Comparison of ENCODE assay signal across 24 mouse cellular contexts in the genomic region with DNA sequence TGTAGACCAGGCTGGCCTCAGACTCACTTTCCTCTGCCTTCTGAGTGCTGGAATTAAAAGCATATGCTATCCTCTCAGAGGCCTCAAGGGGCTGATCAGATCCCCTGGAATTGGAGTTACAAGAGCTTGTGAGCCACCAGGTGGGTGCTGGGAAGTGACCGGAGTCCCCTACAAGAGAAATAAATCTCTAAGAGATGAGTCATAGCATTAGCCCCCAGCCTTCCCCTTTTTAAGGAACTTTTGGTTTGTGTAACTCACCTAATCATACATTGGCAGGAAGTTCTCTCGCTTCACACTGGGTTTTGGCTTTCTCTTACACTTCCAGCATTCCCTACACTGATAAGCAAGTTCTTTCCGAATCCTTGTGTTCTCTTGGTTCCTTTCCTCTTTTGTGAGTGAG. TPM values are rescaled to one million over a fixed set of nuclear protein-coding genes. Genes with fewer than 3 reads are reported as not detected.
DNase-seq lines count a peak whose midpoint lies in the region; ATAC-seq and TF ChIP-seq lines count a peak whose summit lies in the region.
"Had no signal": no experiment of that assay in that cellular context is flagged by ENCODE, and none has a peak within 500 bp of the region (broad histone marks: within the 10 kb centered on the region; RNA-seq: fewer than 3 reads in every experiment).

No protein-coding gene starts in this region.

- no peaks in the 10 kb centered on the region for H3K79me2 ChIP-seq in MEL (ENCODE audit: control insufficient read depth, insufficient read depth, low read length, poor library complexity)

- H3K4me3 ChIP-seq in heart, embryonic 14.5 days (ENCODE audit: control insufficient read depth in 1 of 2, insufficient read depth in 1 of 2, low read depth in 1 of 2, low read length in 2 of 2): no peak overlapping the region
- H3K4me3 ChIP-seq in MEL (ENCODE audit: control insufficient read depth in 1 of 2, insufficient read depth in 1 of 2, low read depth in 2 of 2, low read length in 2 of 2): no peak overlapping the region
- no peak overlapping the region for H3K4me3 ChIP-seq in heart, postnatal 0 days (ENCODE audit: low read depth, low read length)
- H3K4me3 ChIP-seq: embryonic facial prominence, embryonic 10.5 days; hindbrain, embryonic 15.5 days; limb, embryonic 15.5 days; midbrain, embryonic 12.5 days had no signal

- ATAC-seq in heart, embryonic 14.5 days (ENCODE audit: insufficient number of reproducible peaks, insufficient read depth, low FRiP score, low read depth): no peak
- ATAC-seq in heart, postnatal 0 days (ENCODE audit: insufficient read depth, low read depth): no peak
- ATAC-seq: forebrain, embryonic 16.5 days had no signal

- peaks cover 100% of the 10 kb centered on the region for H3K36me3 ChIP-seq in heart, embryonic 14.5 days (ENCODE audit: control insufficient read depth, insufficient read depth, low read length)
- no peaks in the 10 kb centered on the region; a peak in 1 of 4 replicates for H3K36me3 ChIP-seq in MEL (ENCODE audit: control insufficient read depth in 1 of 2, insufficient read depth in 2 of 2, low read length in 2 of 2)
- H3K36me3 ChIP-seq in heart, postnatal 0 days (replicated peaks; ENCODE audit: control insufficient read depth, insufficient read depth, low read length): peaks cover 92% of the 10 kb centered on the region
- H3K36me3 ChIP-seq: embryonic facial prominence, embryonic 10.5 days had no signal

- TF ChIP-seq RAD21 in MEL (IDR thresholded peaks at IDR 0.05; ENCODE audit: low read depth, low read length): no peak

- WGBS in heart, embryonic 14.5 days: 33% methylated on average over 3 of the region's 3 CpGs
- 34% methylated on average over 3 of the region's 3 CpGs for WGBS in heart, postnatal 0 days

- peaks cover 8 to 29% of the 10 kb centered on the region in 2 experiments; a peak in 3 of 4 replicates for H3K4me1 ChIP-seq in heart, embryonic 14.5 days (ENCODE audit: control insufficient read depth in 2 of 2, insufficient read depth in 2 of 2, low read length in 2 of 2)
- no peaks in the 10 kb centered on the region for H3K4me1 ChIP-seq in MEL (ENCODE audit: control insufficient read depth in 1 of 2, insufficient read depth in 2 of 2, low read length in 2 of 2)
- H3K4me1 ChIP-seq in heart, postnatal 0 days (ENCODE audit: control insufficient read depth, insufficient read depth): 0 out of 2 replicates have a peak, but pooled peaks cover 2% of the 10 kb centered on the region
- H3K4me1 ChIP-seq: embryonic facial prominence, embryonic 10.5 days; hindbrain, embryonic 15.5 days; midbrain, embryonic 12.5 days had no signal

- no peak overlapping the region for H3K9ac ChIP-seq in heart, embryonic 14.5 days (ENCODE audit: low read length)
- no peak overlapping the region for H3K9ac ChIP-seq in MEL (ENCODE audit: control insufficient read depth, low read depth, low read length, poor library complexity, severe bottlenecking)
- H3K9ac ChIP-seq in heart, postnatal 0 days (replicated peaks; ENCODE audit: low read depth, low read length): no peak overlapping the region
- H3K9ac ChIP-seq: hindbrain, embryonic 15.5 days; limb, embryonic 15.5 days; liver, embryonic 14.5 days; midbrain, embryonic 12.5 days had no signal

- no peaks in the 10 kb centered on the region for H3K9me3 ChIP-seq in heart, embryonic 14.5 days (ENCODE audit: control insufficient read depth, low read length)
- no peaks in the 10 kb centered on the region for H3K9me3 ChIP-seq in MEL (replicated peaks; ENCODE audit: insufficient read depth, low read length)
- H3K9me3 ChIP-seq in heart, postnatal 0 days (replicated peaks; ENCODE audit: control insufficient read depth, low read length): no peaks in the 10 kb centered on the region
- H3K9me3 ChIP-seq: embryonic facial prominence, embryonic 10.5 days; hindbrain, embryonic 15.5 days; limb, embryonic 15.5 days; midbrain, embryonic 12.5 days had no signal

- TF ChIP-seq POLR2A in MEL (IDR thresholded peaks at IDR 0.05; ENCODE audit: control insufficient read depth in 1 of 2, insufficient read depth in 1 of 2, low read depth in 1 of 2, low read length in 2 of 2, poor library complexity in 1 of 2): no peak

- peak overlapping the region; percentile 31 to 53 for H3K27ac ChIP-seq in heart, embryonic 14.5 days (replicated peaks in 1 of 2; ENCODE audit: control insufficient read depth in 1 of 2, insufficient read depth in 1 of 2, low read depth in 2 of 2, low read length in 2 of 2)
- H3K27ac ChIP-seq in MEL (ENCODE audit: control insufficient read depth, low read depth, low read length): no peak overlapping the region
- H3K27ac ChIP-seq in heart, postnatal 0 days (ENCODE audit: low read depth): peak overlapping the region; percentile 46; the same call in 1 of the 2 replicates
- H3K27ac ChIP-seq: embryonic facial prominence, embryonic 10.5 days; hindbrain, embryonic 15.5 days; kidney, postnatal 0 days; limb, embryonic 15.5 days; liver, embryonic 14.5 days; midbrain, embryonic 12.5 days had no signal

- H3K27me3 ChIP-seq in heart, embryonic 14.5 days (ENCODE audit: control insufficient read depth, insufficient read depth, low read length): no peaks in the 10 kb centered on the region
- H3K27me3 ChIP-seq in MEL (ENCODE audit: control insufficient read depth in 1 of 2, insufficient read depth in 2 of 2, low read length in 2 of 2): no peaks in the 10 kb centered on the region
- H3K27me3 ChIP-seq in heart, postnatal 0 days (ENCODE audit: control insufficient read depth, insufficient read depth, low read length): no peaks in the 10 kb centered on the region
- H3K27me3 ChIP-seq: hindbrain, embryonic 15.5 days; limb, embryonic 15.5 days; midbrain, embryonic 12.5 days had no signal

- TF ChIP-seq CTCF in MEL (IDR thresholded peaks at IDR 0.05 in 2 of 3, conservative IDR thresholded peaks at IDR 0.05 in 1 of 3; ENCODE audit: control insufficient read depth in 1 of 3, insufficient read depth in 1 of 3, low read depth in 2 of 3, low read length in 3 of 3, poor library complexity in 1 of 3, severe bottlenecking in 1 of 3): no peak
- TF ChIP-seq CTCF in heart, postnatal 0 days (IDR thresholded peaks at IDR 0.05; ENCODE audit: low read depth): no peak

- peak in 1 of 2 experiments; percentile 29; a peak in 1 of 4 replicates for TF ChIP-seq EP300 in MEL (IDR thresholded peaks at IDR 0.05; ENCODE audit: low read depth in 1 of 2, low read length in 2 of 2)
- no peak for TF ChIP-seq EP300 in heart, postnatal 0 days (IDR thresholded peaks at IDR 0.05; ENCODE audit: low read depth)

- DNase-seq in heart, adult 18-20 months: no peak
- DNase-seq in A20 (ENCODE audit: low read depth, low spot score) (peak; percentile 31), MEL (ENCODE audit: low read depth, low spot score) (peak; percentile 41)
- no peak for DNase-seq in heart, postnatal 0 days (ENCODE audit: low spot score)
- no peak for DNase-seq in Muller cell, postnatal 12 days (ENCODE audit: inconsistent ontology term)
- no peak for DNase-seq in right cerebral cortex, postnatal 36 days (ENCODE audit: low spot score in 2 of 2)
- no peak for DNase-seq in cerebellum, postnatal 25 days
- DNase-seq: adrenal gland, postnatal 10 days; cerebellum, adult 8-10 months; gastrocnemius, postnatal 10 days; kidney, adult 2 months; layer of hippocampus, adult 9-11 months; retina, postnatal 1 day; right cerebral cortex, postnatal 25 days; thymus, postnatal 25 days had no signal

- H3K4me2 ChIP-seq in heart, embryonic 14.5 days (ENCODE audit: low read length): no peak overlapping the region
- no peak overlapping the region for H3K4me2 ChIP-seq in heart, postnatal 0 days (ENCODE audit: low read depth, low read length)
- H3K4me2 ChIP-seq: hindbrain, embryonic 15.5 days; limb, embryonic 15.5 days; midbrain, embryonic 12.5 days had no signal

TF ChIP-seq in MEL, 35 proteins besides CTCF, POLR2A, EP300 and RAD21:
- TF ChIP-seq MAX (IDR thresholded peaks at IDR 0.05; ENCODE audit: low read length) (no peak), MEF2A (IDR thresholded peaks at IDR 0.05; ENCODE audit: extremely low read depth, insufficient replicate concordance, low read depth, low read length, poor library complexity, severe bottlenecking) (no peak), USF2 (IDR thresholded peaks at IDR 0.05; ENCODE audit: borderline replicate concordance in 1 of 2, insufficient read depth in 1 of 2, low read depth in 1 of 2, low read length in 2 of 2) (no peak), ETS1 (IDR thresholded peaks at IDR 0.05; ENCODE audit: low read depth, low read length) (no peak), GATA1 (IDR thresholded peaks at IDR 0.05; ENCODE audit: low read depth, low read length) (peak; percentile 28; the same call in 1 of the 2 replicates)

RNA-seq across cellular contexts. Expression of gene Mybpc3, which starts 14.1 kb away (rescaled TPM):
- polyA plus RNA-seq in heart, embryonic 14.5 days (2014; fragmentation: Nextera tagmentation; extraction: Ambion mirVana): 789 and 806 TPM in 2 replicates
- total RNA-seq in heart, adult 18-20 months (2021): 1,000 to 10,000 TPM; 1,572 to 1,905 TPM
- total RNA-seq in MEL (2012; rRNA removed): 0.19 and 0.29 TPM in 2 replicates
- under 1 TPM in 1 of 2 experiments, not detected in 1; 0.50 TPM for polyA plus RNA-seq in MEL (2012; ENCODE audit: insufficient read depth in 1 of 2, insufficient read length in 2 of 2, low read depth in 1 of 2, low replicate concordance in 2 of 2, missing spikeins in 1 of 2)
- 2,256 and 2,313 TPM in 2 replicates for total RNA-seq in heart, postnatal 0 days (2014; rRNA removed; ENCODE audit: low replicate concordance)
- 1,065 and 1,207 TPM in 2 replicates for polyA plus RNA-seq in heart, postnatal 0 days (2015; fragmentation: Nextera tagmentation; extraction: Ambion mirVana)
- polyA plus RNA-seq: forebrain, embryonic 16.5 days; hindbrain, embryonic 15.5 days; intestine, embryonic 14.5 days had no signal

RNA-seq across cellular contexts. Expression of gene Spi1, which starts 49.8 kb away (rescaled TPM):
- polyA plus RNA-seq in heart, embryonic 14.5 days (2014; fragmentation: Nextera tagmentation; extraction: Ambion mirVana): 4.8 and 5.1 TPM in 2 replicates
- 1 to 10 TPM; 4.0 to 5.0 TPM for total RNA-seq in heart, adult 18-20 months (2021)
- 108 and 129 TPM in 2 replicates for total RNA-seq in MEL (2012; rRNA removed)
- 100 to 1,000 TPM in 1 of 2 experiments, 10 to 100 TPM in 1; 95.9 to 142 TPM for polyA plus RNA-seq in MEL (2012; ENCODE audit: insufficient read depth in 1 of 2, insufficient read length in 2 of 2, low read depth in 1 of 2, low replicate concordance in 2 of 2, missing spikeins in 1 of 2)
- total RNA-seq in heart, postnatal 0 days (2014; rRNA removed; ENCODE audit: low replicate concordance): 2.5 and 21.3 TPM in 2 replicates
- polyA plus RNA-seq in heart, postnatal 0 days (2015; fragmentation: Nextera tagmentation; extraction: Ambion mirVana): 3.1 and 3.2 TPM in 2 replicates

RNA-seq across cellular contexts. Expression of gene Madd, which starts 51.6 kb away (rescaled TPM):
- polyA plus RNA-seq in heart, embryonic 14.5 days (2014; fragmentation: Nextera tagmentation; extraction: Ambion mirVana): 5.2 and 5.3 TPM in 2 replicates
- total RNA-seq in heart, adult 18-20 months (2021): 1 to 10 TPM; 6.0 to 6.1 TPM
- 15.7 and 17.5 TPM in 2 replicates for total RNA-seq in MEL (2012; rRNA removed)
- 10 to 100 TPM in 1 of 2 experiments, not detected in 1; 27.4 TPM for polyA plus RNA-seq in MEL (2012; ENCODE audit: insufficient read depth in 1 of 2, insufficient read length in 2 of 2, low read depth in 1 of 2, low replicate concordance in 2 of 2, missing spikeins in 1 of 2)
- total RNA-seq in heart, postnatal 0 days (2014; rRNA removed; ENCODE audit: low replicate concordance): 2.1 and 4.3 TPM in 2 replicates
- polyA plus RNA-seq in heart, postnatal 0 days (2015; fragmentation: Nextera tagmentation; extraction: Ambion mirVana): 2.4 TPM in 2 replicates

Comparison
In these comparisons a context has a peak if more than half of its experiments do, and no peak if none do; other contexts are left out.
1. DNase-seq: peak in A20 (single experiment) and MEL (single experiment); none in heart, adult 18-20 months (0 of 2), heart, postnatal 0 days (single experiment), Muller cell, postnatal 12 days (single experiment), right cerebral cortex, postnatal 36 days (0 of 2) and cerebellum, postnatal 25 days (0 of 2).
2. RNA of gene Mybpc3, which starts 14.1 kb away (total RNA-seq): 2,256 to 2,313 TPM in heart, postnatal 0 days and 1,572 to 1,905 TPM in heart, adult 18-20 months; 0.19 to 0.29 TPM in MEL; every median in the first group is over 1,000 times any median in the second.